Mouse (Mus musculus): Measurements from ENCODE around the gene Rnf183.
A peak's percentile ranks its signal among the peaks of the same experiment; 100 is the strongest.

DNA sequence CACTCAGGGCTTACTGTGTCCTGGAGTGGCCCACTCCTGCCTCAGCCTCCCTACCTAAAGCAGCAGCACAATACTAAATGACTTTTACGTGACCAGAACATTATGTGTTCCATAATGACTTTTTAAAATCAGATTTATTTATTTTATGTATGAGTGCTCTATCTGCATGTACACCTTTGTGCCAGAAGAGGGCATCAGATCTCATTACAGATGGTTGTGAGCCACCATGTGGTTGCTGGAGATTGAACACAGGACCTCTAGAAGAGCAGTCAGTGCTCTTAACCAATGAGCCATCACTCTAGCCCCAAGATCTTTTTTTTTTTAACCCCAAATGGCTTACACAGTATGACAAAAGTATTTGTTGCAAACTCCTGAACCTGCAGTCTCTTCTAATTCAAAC lies 33.1 kb upstream of the Rnf183 start:
- TF ChIP-seq CTCF (IDR thresholded peaks at IDR 0.05; ENCODE audit: low read depth) (peak; percentile 35; the same call in 1 of the 2 replicates), EP300 (IDR thresholded peaks at IDR 0.05; ENCODE audit: low read depth) (no peak)
